Mouse (Mus musculus) olfactory bulb, adult 2 months (tissue): ENCODE data around the gene Acly.

Source experiments
- CTCF ChIP-seq: fragments of 200-500 bp; IDR thresholded peaks from 2 replicates; pipeline ENCODE4 v1.5.1; 2012; ENCODE audit warnings: low read depth, mild to moderate bottlenecking, low read length, moderate library complexity; ENCODE audit not compliant: insufficient read depth
- POLR2A ChIP-seq: fragments of 200-500 bp; IDR thresholded peaks from 2 replicates; pipeline ENCODE4 v1.6.1; 2012; ENCODE audit warnings: mild to moderate bottlenecking, low read depth, low read length, moderate library complexity; ENCODE audit not compliant: insufficient read depth

- TF ChIP-seq CTCF, result no peak
- no peak for TF ChIP-seq POLR2A
Measured at GRCm38 (mm10) chr11:100476281-100476680, 51.5 kb downstream of the Acly start.
